Mouse (Mus musculus) megakaryocyte, embryonic 14.5 days (primary cell): ENCODE data around the gene Plekha1.

ENCODE experiments used
- FLI1 ChIP-seq: IDR thresholded peaks from 2 replicates; pipeline ENCODE4 v1.6.1; 2012; ENCODE audit warnings: low read length, inconsistent platforms, mixed read lengths
- GATA1 ChIP-seq: IDR thresholded peaks from 3 replicates; pipeline ENCODE4 v1.6.1; 2012; ENCODE audit warnings: mixed read lengths, low read length, inconsistent platforms, borderline replicate concordance

DNA sequence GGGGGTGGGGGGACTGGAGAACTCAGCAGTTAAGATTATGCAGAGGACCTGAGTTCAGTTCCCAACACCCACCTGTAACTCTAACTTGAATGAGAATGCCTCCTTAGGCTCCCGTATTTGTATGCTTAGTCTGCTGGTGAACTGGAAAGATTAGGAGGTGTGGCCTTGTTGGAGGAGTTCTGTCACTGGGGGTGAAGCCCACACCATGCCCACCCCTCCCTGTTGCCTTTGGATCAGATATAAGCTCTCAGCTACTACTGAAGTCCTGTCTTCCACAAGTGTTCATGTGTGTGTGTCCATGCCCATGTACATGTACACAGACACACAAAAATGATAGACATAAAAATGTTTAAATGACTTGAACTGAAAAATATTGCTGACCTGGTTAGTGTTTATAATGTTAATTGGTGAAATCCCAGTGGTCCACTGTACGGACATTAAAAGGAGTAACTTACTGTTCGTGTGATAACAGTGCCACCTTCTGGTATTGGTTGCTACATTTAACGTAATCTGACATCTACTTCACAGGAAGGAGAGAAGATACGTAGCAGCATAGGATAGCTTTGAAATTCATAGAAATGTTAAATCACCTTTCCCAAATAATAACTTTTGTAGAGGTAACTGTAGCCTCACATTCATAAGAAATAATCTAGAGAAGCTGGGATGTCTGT lies 49.3 kb downstream of the Plekha1 start:
- TF ChIP-seq FLI1 (no peak), GATA1 (no peak)
